Mouse (Mus musculus) cortical plate, adult 2 months (tissue): ENCODE results near the gene Slc25a38.
"Not testable (repeated sequence)": the region's sequence is repeated elsewhere in the genome, so short reads cannot be mapped to it uniquely, and the experiment has no call there.

Source experiments
- CTCF ChIP-seq: fragments of 200-500 bp; IDR thresholded peaks from 2 replicates; pipeline ENCODE4 v1.5.1; 2011; ENCODE audit warnings: mild to moderate bottlenecking, control low read depth, low read length; ENCODE audit not compliant: insufficient read depth; ENCODE audit errors: extremely low read depth
- POLR2A ChIP-seq: fragments of 200-500 bp; IDR thresholded peaks from 2 replicates; pipeline ENCODE4 v1.6.1; 2011; ENCODE audit warnings: mild to moderate bottlenecking, low read length, control low read depth; ENCODE audit not compliant: insufficient read depth; ENCODE audit errors: extremely low read depth

- not testable (repeated sequence) for TF ChIP-seq POLR2A, CTCF
These were observed 1.2 kb upstream of the Slc25a38 start for GRCm38 (mm10) chr9:120108953-120109352.
